ENCODE assay signal across 9 mouse cellular contexts in genomic region chr9:85844647-85844983, GRCm38 (mm10). TPM values are rescaled to one million over a fixed set of nuclear protein-coding genes. Genes with fewer than 3 reads are reported as not detected.
DNase-seq lines count a peak whose midpoint lies in the region; ATAC-seq and TF ChIP-seq lines count a peak whose summit lies in the region.
"Had no signal": no experiment of that assay in that cellular context is flagged by ENCODE, and none has a peak within 500 bp of the region (broad histone marks: within the 10 kb centered on the region; RNA-seq: fewer than 3 reads in every experiment).

No protein-coding gene starts in this region.

- no peaks in the 10 kb centered on the region for H3K9me3 ChIP-seq in heart, embryonic 11.5 days (replicated peaks; ENCODE audit: control insufficient read depth, low read length)
- no peaks in the 10 kb centered on the region for H3K9me3 ChIP-seq in stomach, embryonic 14.5 days (ENCODE audit: control insufficient read depth, low read depth, low read length)
- no peaks in the 10 kb centered on the region for H3K9me3 ChIP-seq in stomach, postnatal 0 days (ENCODE audit: control insufficient read depth, low read length)
- no peaks in the 10 kb centered on the region for H3K9me3 ChIP-seq in limb, embryonic 12.5 days

- H3K9ac ChIP-seq in heart, embryonic 11.5 days (ENCODE audit: low read depth, low read length), result no peak overlapping the region
- H3K9ac ChIP-seq in stomach, embryonic 14.5 days (replicated peaks; ENCODE audit: low read depth, low read length), result 0 out of 2 replicates have a peak overlapping the region, but pooled peaks have one; percentile 63
- no peak overlapping the region for H3K9ac ChIP-seq in stomach, postnatal 0 days (ENCODE audit: low read length)
- H3K9ac ChIP-seq in limb, embryonic 12.5 days (replicated peaks), result peak overlapping the region; percentile 81; the same call in 1 of the 2 replicates

- H3K27me3 ChIP-seq in heart, embryonic 11.5 days (ENCODE audit: control insufficient read depth, insufficient read depth, low read length), result peaks cover 13% of the 10 kb centered on the region
- no peaks in the 10 kb centered on the region for H3K27me3 ChIP-seq in stomach, embryonic 14.5 days (ENCODE audit: control insufficient read depth, insufficient read depth, low read length)
- no peaks in the 10 kb centered on the region for H3K27me3 ChIP-seq in stomach, postnatal 0 days (ENCODE audit: control insufficient read depth, insufficient read depth, low read length)
- peaks cover 9% of the 10 kb centered on the region for H3K27me3 ChIP-seq in limb, embryonic 12.5 days

- ATAC-seq in heart, embryonic 11.5 days (replicated peaks; ENCODE audit: insufficient number of reproducible peaks, low FRiP score, low TSS enrichment), result no peak
- ATAC-seq in stomach, embryonic 14.5 days (ENCODE audit: insufficient number of reproducible peaks, insufficient read depth, low FRiP score, low read depth), result no peak
- ATAC-seq in stomach, postnatal 0 days (ENCODE audit: low FRiP score, low TSS enrichment), result no peak
- ATAC-seq in limb, embryonic 12.5 days (ENCODE audit: insufficient number of reproducible peaks, insufficient read depth, low FRiP score, low TSS enrichment, low read depth), result no peak

- TF ChIP-seq CTCF in stomach, postnatal 0 days (IDR thresholded peaks at IDR 0.05; ENCODE audit: low read depth), result no peak

- TF ChIP-seq EP300 in stomach, postnatal 0 days (optimal IDR thresholded peaks at IDR 0.05), result no peak

- 75% methylated on average over 9 of the region's 9 CpGs for WGBS in heart, embryonic 11.5 days (ENCODE audit: insufficient replicate concordance)
- WGBS in stomach, embryonic 14.5 days, result 80% methylated on average over 9 of the region's 9 CpGs
- 84% methylated on average over 9 of the region's 9 CpGs for WGBS in stomach, postnatal 0 days
- 73% methylated on average over 9 of the region's 9 CpGs for WGBS in limb, embryonic 12.5 days

- intact Hi-C loops in left cerebral cortex, postnatal 4 days (cut with DNase I), result loop anchor here (5.0 kb wide), 1 partner anchor 608 kb away; no protein-coding TSS in a partner anchor

- DNase-seq in heart, adult 9 months (ENCODE audit: low spot score in 2 of 2), result no peak
- no peak for DNase-seq in stomach, postnatal 0 days (ENCODE audit: low spot score)
- no peak for DNase-seq in thymus, postnatal 25 days
- DNase-seq in natural killer cell, adult 2 months (ENCODE audit: low spot score in 2 of 2), result no peak
- no peak for DNase-seq in left cerebral cortex, postnatal 4 days
- DNase-seq: adrenal gland, adult 8-10 months had no signal

- H3K36me3 ChIP-seq in heart, embryonic 11.5 days (ENCODE audit: control insufficient read depth, insufficient read depth, low read length), result no peaks in the 10 kb centered on the region
- H3K36me3 ChIP-seq in stomach, embryonic 14.5 days (ENCODE audit: control insufficient read depth, insufficient read depth, low read length), result no peaks in the 10 kb centered on the region
- H3K36me3 ChIP-seq in stomach, postnatal 0 days (ENCODE audit: control insufficient read depth, insufficient read depth, low read length), result no peaks in the 10 kb centered on the region
- H3K36me3 ChIP-seq in limb, embryonic 12.5 days, result peaks cover 22% of the 10 kb centered on the region

- H3K4me3 ChIP-seq in heart, embryonic 11.5 days (ENCODE audit: low read depth, low read length), result peak overlapping the region; percentile 65
- peak overlapping the region; percentile 70; the same call in 1 of the 2 replicates for H3K4me3 ChIP-seq in stomach, embryonic 14.5 days (ENCODE audit: low read depth, low read length)
- H3K4me3 ChIP-seq in stomach, postnatal 0 days (ENCODE audit: low read depth, low read length), result no peak overlapping the region; the same call in 1 of the 2 replicates
- H3K4me3 ChIP-seq in limb, embryonic 12.5 days (replicated peaks), result peak overlapping the region; percentile 76

- H3K27ac ChIP-seq in heart, embryonic 11.5 days (ENCODE audit: low read depth, low read length), result no peak overlapping the region
- no peak overlapping the region for H3K27ac ChIP-seq in stomach, embryonic 14.5 days (ENCODE audit: low read length)
- no peak overlapping the region for H3K27ac ChIP-seq in stomach, postnatal 0 days (replicated peaks)
- H3K27ac ChIP-seq in limb, embryonic 12.5 days, result no peak overlapping the region

- peak overlapping the region; percentile 98 for H3K4me2 ChIP-seq in heart, embryonic 11.5 days
- H3K4me2 ChIP-seq in stomach, embryonic 14.5 days (replicated peaks; ENCODE audit: low read depth, low read length), result peak overlapping the region; percentile 97
- H3K4me2 ChIP-seq in stomach, postnatal 0 days (replicated peaks; ENCODE audit: low read depth), result no peak overlapping the region; the same call in 1 of the 2 replicates
- H3K4me2 ChIP-seq in limb, embryonic 12.5 days, result peak overlapping the region; percentile 93

- H3K4me1 ChIP-seq in heart, embryonic 11.5 days (ENCODE audit: control insufficient read depth, insufficient read depth, low read length), result peaks cover 4% of the 10 kb centered on the region; the same call in 1 of the 2 replicates
- peaks cover 8% of the 10 kb centered on the region; the same call in 1 of the 2 replicates for H3K4me1 ChIP-seq in stomach, embryonic 14.5 days (ENCODE audit: control insufficient read depth, insufficient read depth, low read length)
- no peaks in the 10 kb centered on the region for H3K4me1 ChIP-seq in stomach, postnatal 0 days (replicated peaks; ENCODE audit: control insufficient read depth, insufficient read depth)
- H3K4me1 ChIP-seq in limb, embryonic 12.5 days (replicated peaks), result peaks cover 21% of the 10 kb centered on the region

RNA-seq across cellular contexts. Expression of gene Tpbg, which starts 2.4 kb away (rescaled TPM):
- polyA plus RNA-seq in heart, embryonic 11.5 days (2014; fragmentation: Nextera tagmentation; extraction: Ambion mirVana), result 7.5 and 8.2 TPM in 2 replicates
- 13.0 and 14.1 TPM in 2 replicates for polyA plus RNA-seq in stomach, embryonic 14.5 days (2014; fragmentation: Nextera tagmentation; extraction: Ambion mirVana)
- 3.8 and 4.4 TPM in 2 replicates for polyA plus RNA-seq in stomach, postnatal 0 days (2015; fragmentation: Nextera tagmentation; extraction: Ambion mirVana)
- 28.0 and 36.3 TPM in 2 replicates for polyA plus RNA-seq in limb, embryonic 12.5 days (2016; fragmentation: Nextera tagmentation; extraction: Ambion mirVana)
- total RNA-seq in left cerebral cortex, postnatal 4 days (2021), result 10 to 100 TPM; 24.2 to 32.8 TPM

Comparison
In these comparisons a context has a peak if more than half of its experiments do, and no peak if none do; other contexts are left out.
1. H3K9ac ChIP-seq: peak in stomach, embryonic 14.5 days (single experiment) and limb, embryonic 12.5 days (single experiment); none in heart, embryonic 11.5 days (single experiment) and stomach, postnatal 0 days (single experiment).